Mouse (Mus musculus) forebrain, embryonic 15.5 days (tissue): ENCODE measurements around the gene Tmem136. TPM values are rescaled to one million over a fixed set of nuclear protein-coding genes. Genes with fewer than 3 reads are reported as not detected.

Source experiments
- ATAC-seq: fragments of 200-750 bp; cut with Nextera tagmentation; replicated peaks from 2 replicates; pipeline ENCODE4 v1.8.0; 2017; ENCODE audit warnings: mild to moderate bottlenecking, moderate TSS enrichment, moderate library complexity
- H3K27ac ChIP-seq: fragments of 300-500 bp; sonication (generic); replicated peaks from 2 replicates; pipeline ENCODE4 v1.5.1; 2015; ENCODE audit warnings: mild to moderate bottlenecking, inconsistent platforms
- H3K27me3 ChIP-seq: fragments of 300-500 bp; sonication (generic); 2 replicates; pipeline ENCODE4 v1.6.1; 2015; ENCODE audit warnings: inconsistent platforms
- H3K36me3 ChIP-seq: fragments of 300-500 bp; sonication (generic); 2 replicates; pipeline ENCODE4 v1.6.1; 2015; ENCODE audit warnings: mild to moderate bottlenecking, inconsistent platforms
- H3K4me1 ChIP-seq: fragments of 300-500 bp; sonication (generic); 2 replicates; pipeline ENCODE4 v1.6.1; 2015; ENCODE audit warnings: inconsistent platforms
- H3K4me2 ChIP-seq: fragments of 300-500 bp; sonication (generic); replicated peaks from 2 replicates; pipeline ENCODE4 v1.6.1; 2015; ENCODE audit warnings: mild to moderate bottlenecking, inconsistent platforms
- H3K4me3 ChIP-seq: fragments of 300-500 bp; sonication (generic); 2 replicates; pipeline ENCODE4 v1.5.1; 2015; ENCODE audit warnings: mild to moderate bottlenecking, inconsistent platforms
- H3K9ac ChIP-seq: fragments of 300-500 bp; sonication (generic); replicated peaks from 2 replicates; pipeline ENCODE4 v1.6.1; 2015; ENCODE audit warnings: mild to moderate bottlenecking, inconsistent platforms
- H3K9me3 ChIP-seq: fragments of 300-500 bp; sonication (generic); 2 replicates; pipeline ENCODE4 v1.6.1; 2016; ENCODE audit warnings: inconsistent platforms
- WGBS: fragments of 180-500 bp; shearing (Covaris S2); methylation state at CpG from one replicate; pipeline ENCODE4 v1.1.7; 2015; ENCODE audit warnings: mixed read lengths; 5-methylcytosine and 5-hydroxymethylcytosine counted together
- polyA plus RNA-seq: library from polyadenylated mRNA; unstranded; fragments of >200 nt; fragmentation: Nextera tagmentation; extraction: Ambion mirVana; gene quantifications from 2 replicates; pipeline ENCODE4 v1.2.1, GENCODE M21; 2015

Tmem136 gene
- polyA plus RNA-seq, 1 experiment from 2014 or later = 7.5 TPM

GRCm38 (mm10) chr9:43094828-43095227 is 21.5 kb downstream of the Tmem136 start:
- Histone ChIP-seq H3K36me3 (no peaks in the 10 kb centered on the region), H3K27ac (no peak overlapping the region), H3K9ac (no peak overlapping the region), H3K9me3 (no peaks in the 10 kb centered on the region), H3K27me3 (no peaks in the 10 kb centered on the region), H3K4me3 (no peak overlapping the region), H3K4me2 (no peak overlapping the region), H3K4me1 (peaks cover 16% of the 10 kb centered on the region)
- WGBS = 91% methylated on average over 4 of the region's 4 CpGs
- ATAC-seq = no peak

- H3K9ac ChIP-seq = no peak overlapping the region
- no peaks in the 10 kb centered on the region for H3K27me3 ChIP-seq
- WGBS = 70% methylated on average over 3 of the region's 3 CpGs
- no peaks in the 10 kb centered on the region for H3K9me3 ChIP-seq
- H3K4me3 ChIP-seq = no peak overlapping the region
- H3K36me3 ChIP-seq = no peaks in the 10 kb centered on the region
- peak overlapping the region; percentile 47 for H3K27ac ChIP-seq
- H3K4me2 ChIP-seq = no peak overlapping the region
- ATAC-seq = no peak
- H3K4me1 ChIP-seq = peaks cover 14% of the 10 kb centered on the region
Observed at GRCm38 (mm10) chr9:43093803-43094202, 22.6 kb downstream of the Tmem136 start.

GRCm38 (mm10) chr9:43085686-43086285 is 30.6 kb downstream of the Tmem136 start:
- Histone ChIP-seq H3K9ac (no peak overlapping the region), H3K4me2 (no peak overlapping the region), H3K4me3 (no peak overlapping the region), H3K4me1 (peaks cover 6% of the 10 kb centered on the region; the same call in 1 of the 2 replicates), H3K9me3 (no peaks in the 10 kb centered on the region), H3K27ac (no peak overlapping the region), H3K27me3 (no peaks in the 10 kb centered on the region), H3K36me3 (no peaks in the 10 kb centered on the region)
- no peak for ATAC-seq
- 100% methylated on average over 1 of the region's 1 CpGs for WGBS

GRCm38 (mm10) chr9:43084496-43085362 is 31.6 kb downstream of the Tmem136 start:
- H3K27me3 ChIP-seq = no peaks in the 10 kb centered on the region
- 83% methylated on average over 7 of the region's 7 CpGs for WGBS
- H3K9me3 ChIP-seq = no peaks in the 10 kb centered on the region
- H3K4me1 ChIP-seq = peaks cover 6% of the 10 kb centered on the region; the same call in 1 of the 2 replicates
- no peak overlapping the region for H3K4me3 ChIP-seq
- no peak overlapping the region for H3K27ac ChIP-seq
- no peaks in the 10 kb centered on the region for H3K36me3 ChIP-seq
- ATAC-seq = no peak
- no peak overlapping the region for H3K9ac ChIP-seq
- no peak overlapping the region for H3K4me2 ChIP-seq

- 16% methylated on average over 7 of the region's 7 CpGs for WGBS
- Histone ChIP-seq H3K4me1 (peaks cover 6% of the 10 kb centered on the region; the same call in 1 of the 2 replicates), H3K9ac (no peak overlapping the region), H3K4me2 (no peak overlapping the region), H3K36me3 (no peaks in the 10 kb centered on the region), H3K27ac (no peak overlapping the region), H3K4me3 (no peak overlapping the region), H3K27me3 (no peaks in the 10 kb centered on the region), H3K9me3 (no peaks in the 10 kb centered on the region)
- ATAC-seq = no peak
Observed at GRCm38 (mm10) chr9:43083441-43084055, 32.8 kb downstream of the Tmem136 start.

GRCm38 (mm10) chr9:43078711-43079110 is 37.7 kb downstream of the Tmem136 start:
- Histone ChIP-seq H3K4me3 (no peak overlapping the region), H3K36me3 (no peaks in the 10 kb centered on the region), H3K9ac (no peak overlapping the region), H3K27ac (no peak overlapping the region), H3K4me1 (peaks cover 5% of the 10 kb centered on the region; the same call in 1 of the 2 replicates), H3K9me3 (no peaks in the 10 kb centered on the region), H3K4me2 (no peak overlapping the region), H3K27me3 (no peaks in the 10 kb centered on the region)
- WGBS = 96% methylated on average over 3 of the region's 3 CpGs
- no peak for ATAC-seq

GRCm38 (mm10) chr9:43076163-43076562 is 40.2 kb downstream of the Tmem136 start:
- Histone ChIP-seq H3K27ac (no peak overlapping the region), H3K9ac (no peak overlapping the region), H3K9me3 (no peaks in the 10 kb centered on the region), H3K4me2 (no peak overlapping the region), H3K36me3 (no peaks in the 10 kb centered on the region), H3K4me3 (no peak overlapping the region), H3K4me1 (peaks cover 9% of the 10 kb centered on the region), H3K27me3 (no peaks in the 10 kb centered on the region)
- no peak for ATAC-seq
- WGBS = 76% methylated on average over 7 of the region's 7 CpGs

- Histone ChIP-seq H3K9ac (no peak overlapping the region), H3K27ac (no peak overlapping the region), H3K9me3 (no peaks in the 10 kb centered on the region), H3K4me1 (peaks cover 9% of the 10 kb centered on the region), H3K4me2 (no peak overlapping the region), H3K36me3 (no peaks in the 10 kb centered on the region), H3K4me3 (no peak overlapping the region), H3K27me3 (no peaks in the 10 kb centered on the region)
- no peak for ATAC-seq
- 97% methylated on average over 1 of the region's 1 CpGs for WGBS
Observed at GRCm38 (mm10) chr9:43074611-43075010, 41.8 kb downstream of the Tmem136 start.

GRCm38 (mm10) chr9:43071741-43072140 is 44.6 kb downstream of the Tmem136 start:
- Histone ChIP-seq H3K27me3 (no peaks in the 10 kb centered on the region), H3K9me3 (no peaks in the 10 kb centered on the region), H3K27ac (peak overlapping the region; percentile 84), H3K4me1 (peaks cover 32% of the 10 kb centered on the region), H3K4me3 (peak overlapping the region; percentile 45; the same call in 1 of the 2 replicates), H3K9ac (peak overlapping the region; percentile 49; the same call in 1 of the 2 replicates), H3K36me3 (no peaks in the 10 kb centered on the region), H3K4me2 (0 out of 2 replicates have a peak overlapping the region, but pooled peaks have one; percentile 38)
- WGBS = 0% methylated on average over 2 of the region's 2 CpGs
- no peak for ATAC-seq

- H3K4me3 ChIP-seq = peak overlapping the region; percentile 45
- 9% methylated on average over 4 of the region's 4 CpGs for WGBS
- ATAC-seq = peak; percentile 94
Observed at GRCm38 (mm10) chr9:43071176-43071575, 45.2 kb downstream of the Tmem136 start.

GRCm38 (mm10) chr9:43070566-43070965 is 45.8 kb downstream of the Tmem136 start:
- no peaks in the 10 kb centered on the region for H3K9me3 ChIP-seq
- peak; percentile 55; the same call in 1 of the 2 replicates for ATAC-seq
- H3K36me3 ChIP-seq = no peaks in the 10 kb centered on the region
- WGBS = 21% methylated on average over 4 of the region's 4 CpGs
- peak overlapping the region; percentile 49 for H3K9ac ChIP-seq
- peaks cover 37% of the 10 kb centered on the region for H3K4me1 ChIP-seq
- H3K27me3 ChIP-seq = no peaks in the 10 kb centered on the region
- H3K4me3 ChIP-seq = peak overlapping the region; percentile 45
- H3K27ac ChIP-seq = peak overlapping the region; percentile 84
- H3K4me2 ChIP-seq = peak overlapping the region; percentile 38; the same call in 1 of the 2 replicates

More at GRCm38 (mm10) chr9:43071176-43071575, 45.2 kb downstream of the Tmem136 start:
- Histone ChIP-seq H3K4me1 (peaks cover 37% of the 10 kb centered on the region), H3K9me3 (no peaks in the 10 kb centered on the region), H3K27me3 (no peaks in the 10 kb centered on the region), H3K36me3 (no peaks in the 10 kb centered on the region), H3K4me2 (peak overlapping the region; percentile 38), H3K27ac (peak overlapping the region; percentile 84), H3K9ac (peak overlapping the region; percentile 49)

GRCm38 (mm10) chr9:43070153-43070552 is 46.2 kb downstream of the Tmem136 start:
- ATAC-seq = no peak; the same call in 1 of the 2 replicates
- WGBS = 32% methylated on average over 2 of the region's 2 CpGs

More at GRCm38 (mm10) chr9:43070153-43070552, 46.2 kb downstream of the Tmem136 start:
- Histone ChIP-seq H3K4me1 (peaks cover 40% of the 10 kb centered on the region), H3K9me3 (no peaks in the 10 kb centered on the region), H3K9ac (peak overlapping the region; percentile 49), H3K36me3 (no peaks in the 10 kb centered on the region), H3K27me3 (no peaks in the 10 kb centered on the region), H3K4me3 (peak overlapping the region; percentile 45), H3K27ac (peak overlapping the region; percentile 84), H3K4me2 (peak overlapping the region; percentile 38)
